Mouse (Mus musculus): ENCODE results near the gene Gm13289.
"Not testable (repeated sequence)": the region's sequence is repeated elsewhere in the genome, so short reads cannot be mapped to it uniquely, and the experiment has no call there.

Gene Gm13289

DNA sequence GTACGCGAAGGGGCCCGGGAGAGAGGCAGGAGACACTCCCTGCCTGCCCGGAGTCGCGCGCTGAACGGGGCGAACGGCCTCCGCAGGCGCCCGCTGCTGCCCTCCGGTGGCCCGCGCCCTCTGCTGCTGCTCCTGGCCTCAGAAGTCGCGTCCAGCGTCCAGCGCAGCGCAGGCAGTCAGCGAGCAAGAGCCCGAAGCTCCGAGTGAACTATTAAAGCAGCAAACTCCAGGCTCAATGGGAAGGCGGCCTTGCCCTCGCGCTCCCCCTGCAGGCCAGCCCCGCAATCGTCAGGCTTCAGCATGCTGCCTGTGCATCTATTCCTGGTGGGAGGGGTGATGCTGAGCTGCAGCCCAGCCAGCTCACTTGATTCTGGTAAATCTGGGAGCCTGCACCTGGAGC is at the start of gene Gm13289:
TSS of gene Gm13289 (plus strand) at position 301 of the 400 bp plus-strand sequence.
- not testable (repeated sequence) for DNase-seq (ENCODE audit: low spot score in 2 of 2)

DNA sequence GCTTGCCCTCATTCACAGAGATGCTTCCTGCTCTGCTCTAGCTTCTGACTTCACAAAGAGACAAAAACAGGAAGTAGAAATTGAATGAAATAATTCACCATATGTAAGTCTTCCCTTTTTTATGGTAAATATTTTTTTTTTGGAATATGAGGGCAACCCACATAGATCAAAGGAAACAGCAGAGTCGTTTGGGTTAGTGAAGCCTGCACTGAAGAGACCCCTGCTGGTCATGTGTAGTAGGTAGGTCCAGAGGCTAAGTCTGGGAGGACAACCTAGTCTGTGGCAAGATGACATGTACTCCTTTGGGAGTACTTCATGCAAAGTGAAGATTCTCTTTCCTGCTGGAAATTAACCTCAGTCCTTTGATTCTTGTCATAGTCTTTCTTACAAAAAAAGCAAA is 49.4 kb upstream of the Gm13289 start:
- DNase-seq (ENCODE audit: low spot score in 2 of 2): no peak

DNA sequence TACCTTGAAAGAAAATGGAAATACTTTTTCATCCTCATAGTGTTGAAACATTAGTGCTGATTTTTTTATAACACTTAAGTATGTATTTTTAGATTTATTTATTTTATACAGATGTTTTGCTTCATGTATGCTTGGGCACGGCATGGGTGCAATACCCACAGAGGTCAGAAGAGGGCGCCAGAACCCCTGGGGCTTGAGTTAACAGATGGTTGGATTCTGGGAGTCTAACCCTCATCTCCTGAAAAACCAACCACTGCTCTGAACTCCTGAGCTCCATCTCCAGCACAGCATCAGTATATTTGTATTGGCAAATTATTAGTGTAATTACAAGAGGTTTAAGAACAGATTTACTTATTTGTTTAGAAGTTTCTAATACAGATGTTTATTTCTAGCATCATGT is 38.2 kb upstream of the Gm13289 start:
- peak in 1 of 2 experiments; percentile 73 for DNase-seq (ENCODE audit: low spot score in 2 of 2)

DNA sequence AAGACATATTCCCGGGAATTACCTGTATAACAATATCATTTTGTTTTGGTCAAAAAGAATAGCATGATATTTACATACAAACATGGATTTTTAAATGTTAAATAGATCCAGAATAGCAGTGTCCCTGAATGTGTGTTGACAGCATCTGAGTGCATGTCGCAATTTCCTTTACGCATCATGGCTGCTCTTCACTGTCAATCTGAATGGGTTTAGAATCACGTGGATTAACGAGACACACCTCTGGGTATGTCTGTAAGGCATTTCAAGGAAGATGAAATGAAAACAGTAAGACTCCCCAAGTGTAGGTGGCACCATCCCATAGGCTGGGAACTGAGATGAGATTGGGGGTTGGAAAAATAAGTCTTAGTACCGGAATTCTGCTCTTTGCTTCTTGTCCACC is 37.7 kb upstream of the Gm13289 start:
- no peak for DNase-seq (ENCODE audit: low spot score in 2 of 2)

DNA sequence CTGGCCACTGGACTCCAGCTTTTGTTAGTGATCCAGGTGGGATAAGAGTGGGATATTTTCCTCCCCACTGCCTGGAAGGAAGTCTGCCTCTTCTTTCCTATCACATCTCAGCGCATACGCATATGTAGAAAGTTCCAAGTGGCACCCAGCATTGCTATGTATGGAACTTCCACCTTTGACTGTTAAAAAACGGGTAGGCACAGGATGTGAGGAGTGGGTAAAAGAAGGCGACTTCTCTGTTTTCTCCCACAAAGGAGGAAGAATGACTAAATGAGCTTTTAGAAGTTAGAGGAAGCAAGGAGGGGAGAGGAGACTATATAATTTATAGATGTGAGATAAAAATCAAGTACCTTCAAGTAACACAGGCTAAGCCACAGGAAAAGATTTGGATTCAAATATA is 35.3 kb upstream of the Gm13289 start:
- no peak for DNase-seq (ENCODE audit: low spot score in 2 of 2)

DNA sequence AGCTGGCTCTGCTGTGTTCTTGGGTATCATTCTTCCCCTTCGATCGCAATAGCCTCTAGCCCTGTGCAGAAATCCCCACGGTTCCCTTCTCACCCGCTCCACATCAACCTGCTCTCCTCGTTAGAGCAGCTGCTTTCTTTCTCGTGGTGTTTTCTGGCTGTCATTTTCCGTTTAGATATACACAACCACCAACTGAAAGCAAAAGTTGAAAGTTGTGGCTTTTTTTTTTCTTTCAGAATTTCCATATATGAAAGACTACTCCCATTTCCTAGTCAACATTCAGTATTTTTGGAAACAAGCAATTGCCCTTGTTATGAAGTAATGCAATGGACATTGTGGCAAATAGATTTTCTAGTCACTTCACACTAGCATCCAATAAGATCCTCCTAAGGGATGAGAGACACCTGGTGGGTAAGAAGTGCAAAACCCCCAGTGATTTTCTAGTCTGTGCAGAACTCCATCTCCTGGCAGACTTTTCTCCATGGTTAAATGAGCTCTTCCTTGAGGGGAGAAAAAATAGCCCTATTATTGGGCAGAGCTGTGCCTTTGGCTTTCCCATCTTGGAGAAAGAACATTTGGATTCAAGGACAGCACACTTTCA is 33.9 kb upstream of the Gm13289 start:
- DNase-seq (ENCODE audit: low spot score in 2 of 2): no peak

DNA sequence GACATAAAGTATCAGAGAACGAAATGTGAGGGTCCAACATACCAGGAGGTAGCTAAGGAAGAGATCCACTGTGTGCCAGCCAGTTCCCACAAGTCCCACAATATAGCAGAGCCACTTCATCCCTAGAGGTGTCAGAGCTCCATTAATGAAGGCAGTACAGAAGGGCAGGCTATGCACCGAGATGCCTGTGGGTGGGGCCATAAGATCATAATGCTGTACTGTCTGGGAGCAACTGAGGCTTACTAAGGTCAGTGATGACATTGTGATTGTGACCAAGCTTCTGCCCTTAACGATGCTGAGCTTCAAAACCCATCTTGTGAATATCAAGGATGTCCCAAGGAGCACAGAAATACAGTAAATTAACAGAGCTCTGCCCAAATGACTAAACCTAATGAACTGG is 32.5 kb upstream of the Gm13289 start:
- no peak for DNase-seq (ENCODE audit: low spot score in 2 of 2)

DNA sequence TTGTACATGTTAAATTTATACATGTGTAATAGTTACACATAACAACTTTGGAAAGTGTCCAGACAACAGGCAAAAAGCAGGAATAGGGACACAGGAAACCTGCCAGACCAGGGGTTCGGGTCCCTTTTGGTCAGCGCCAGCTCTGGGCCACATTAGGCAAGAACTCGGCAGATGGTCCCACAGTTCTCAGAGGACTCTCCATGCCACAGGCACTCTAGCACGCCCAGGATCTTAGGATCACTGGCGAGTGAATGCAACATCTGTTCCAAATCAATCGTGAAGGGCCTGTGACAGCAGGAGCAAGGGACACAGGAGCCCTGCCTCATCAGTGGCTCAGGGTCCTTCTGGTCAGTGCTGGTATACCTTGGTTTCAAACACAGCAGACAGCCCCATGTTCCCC is 26.8 kb upstream of the Gm13289 start:
- no peak for DNase-seq (ENCODE audit: low spot score in 2 of 2)

DNA sequence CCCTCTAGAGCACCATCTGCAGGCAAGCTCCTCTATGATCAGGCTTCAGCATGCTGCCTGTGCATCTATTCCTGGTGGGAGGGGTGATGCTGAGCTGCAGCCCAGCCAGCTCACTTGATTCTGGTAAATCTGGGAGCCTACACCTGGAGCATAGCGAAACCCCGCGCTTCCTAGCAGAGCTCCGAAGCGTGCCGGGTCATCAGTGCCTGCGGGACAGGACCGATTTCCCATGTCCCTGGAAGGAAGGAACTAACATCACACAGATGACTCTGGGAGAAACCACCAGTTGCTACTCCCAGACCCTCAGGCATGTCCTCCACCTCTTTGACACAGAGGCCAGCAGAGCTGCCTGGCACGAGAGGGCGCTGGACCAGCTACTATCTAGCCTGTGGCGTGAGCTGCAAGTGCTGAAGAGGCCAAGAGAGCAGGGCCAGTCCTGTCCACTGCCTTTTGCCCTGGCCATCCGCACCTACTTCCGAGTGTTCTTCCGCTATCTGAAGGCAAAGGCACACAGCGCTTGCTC is 21.8 kb upstream of the Gm13289 start, which contains the start of gene Gm13271:
TSS of gene Gm13271 (plus strand) at position 51 of the 523 bp plus-strand sequence.
- DNase-seq (ENCODE audit: low spot score in 2 of 2): peak; percentile 79 to 90

DNA sequence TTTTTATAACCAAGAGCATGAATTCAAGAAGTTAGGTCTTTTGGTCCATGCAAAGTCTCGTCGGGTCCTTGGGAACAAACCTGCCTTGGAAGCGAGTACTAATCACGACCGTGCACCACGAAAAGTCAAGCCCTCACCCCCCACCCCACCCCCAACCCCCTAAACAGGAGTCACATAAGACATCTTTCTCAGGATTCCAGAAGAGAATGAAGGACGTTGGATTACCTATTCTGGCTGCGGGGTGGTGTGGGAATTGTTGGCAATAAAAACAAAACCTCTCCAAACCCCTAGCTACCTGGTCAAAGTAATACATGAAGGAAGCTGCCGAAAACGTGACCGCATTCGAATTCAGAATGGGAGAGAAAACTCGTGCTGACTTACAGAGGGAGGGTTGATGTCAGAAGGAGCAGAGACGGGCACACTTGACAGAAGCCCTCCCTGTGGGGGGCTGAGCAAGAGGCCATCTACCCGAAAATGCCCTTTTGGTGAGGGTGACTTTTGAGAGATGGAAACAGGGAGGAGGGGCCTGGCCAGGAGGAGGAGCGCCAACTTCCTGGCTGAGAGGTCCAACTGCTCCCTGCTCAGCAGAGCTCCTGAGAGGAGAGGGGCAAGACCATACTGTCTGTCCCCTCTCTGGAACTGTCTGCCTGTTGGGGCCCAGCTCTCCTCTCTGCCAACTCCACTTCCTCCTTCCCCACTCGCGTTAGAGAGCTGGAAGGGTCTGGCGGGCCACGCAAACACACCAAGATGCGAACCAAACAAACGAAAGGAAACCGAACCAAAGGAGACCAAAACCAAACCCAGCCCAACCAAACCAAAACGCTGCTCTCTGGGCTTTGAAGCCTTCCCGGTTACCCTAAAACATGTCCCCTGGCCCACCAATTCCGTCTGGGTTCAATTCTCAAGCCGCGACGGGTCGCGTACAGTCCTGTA is 19.9 kb upstream of the Gm13289 start:
- not testable (repeated sequence) for DNase-seq (ENCODE audit: low spot score in 2 of 2)

DNA sequence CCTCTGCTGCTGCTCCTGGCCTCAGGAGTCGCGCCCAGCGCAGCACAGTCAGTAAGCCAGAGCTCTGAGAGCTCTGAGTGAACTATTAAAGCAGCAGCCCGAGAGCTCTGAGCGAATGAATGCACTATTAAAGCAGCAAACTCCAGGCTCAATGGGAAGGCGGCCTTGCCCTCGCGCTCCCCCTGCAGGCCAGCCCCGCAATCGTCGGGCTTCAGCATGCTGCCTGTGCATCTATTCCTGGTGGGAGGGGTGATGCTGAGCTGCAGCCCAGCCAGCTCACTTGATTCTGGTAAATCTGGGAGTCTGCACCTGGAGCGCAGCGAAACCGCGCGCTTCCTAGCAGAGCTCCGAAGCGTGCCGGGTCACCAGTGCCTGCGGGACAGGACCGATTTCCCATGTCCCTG is 19.1 kb upstream of the Gm13289 start:
- peak; percentile 91 to 92 for DNase-seq (ENCODE audit: low spot score in 2 of 2)

DNA sequence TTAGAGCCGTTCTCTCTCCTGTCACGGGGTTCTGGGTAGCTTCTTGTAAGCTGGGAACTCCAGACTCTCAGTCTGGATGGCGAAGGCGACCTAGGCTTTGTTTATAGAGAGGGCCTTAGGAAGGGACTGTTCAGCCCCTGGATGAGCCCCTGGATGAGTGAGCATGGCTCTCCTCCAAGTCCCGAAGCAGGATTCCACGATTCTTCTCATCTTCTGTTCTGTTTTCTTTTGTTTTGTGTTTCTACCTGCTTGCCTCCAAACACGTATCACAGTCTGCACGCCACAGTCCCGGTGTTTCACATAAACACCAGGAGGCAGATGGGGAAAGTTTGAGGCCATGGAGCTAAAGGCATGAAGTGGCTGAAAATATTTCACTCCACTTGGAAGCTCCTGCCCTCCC is 18.0 kb upstream of the Gm13289 start:
- DNase-seq (ENCODE audit: low spot score in 2 of 2): not testable (repeated sequence)

DNA sequence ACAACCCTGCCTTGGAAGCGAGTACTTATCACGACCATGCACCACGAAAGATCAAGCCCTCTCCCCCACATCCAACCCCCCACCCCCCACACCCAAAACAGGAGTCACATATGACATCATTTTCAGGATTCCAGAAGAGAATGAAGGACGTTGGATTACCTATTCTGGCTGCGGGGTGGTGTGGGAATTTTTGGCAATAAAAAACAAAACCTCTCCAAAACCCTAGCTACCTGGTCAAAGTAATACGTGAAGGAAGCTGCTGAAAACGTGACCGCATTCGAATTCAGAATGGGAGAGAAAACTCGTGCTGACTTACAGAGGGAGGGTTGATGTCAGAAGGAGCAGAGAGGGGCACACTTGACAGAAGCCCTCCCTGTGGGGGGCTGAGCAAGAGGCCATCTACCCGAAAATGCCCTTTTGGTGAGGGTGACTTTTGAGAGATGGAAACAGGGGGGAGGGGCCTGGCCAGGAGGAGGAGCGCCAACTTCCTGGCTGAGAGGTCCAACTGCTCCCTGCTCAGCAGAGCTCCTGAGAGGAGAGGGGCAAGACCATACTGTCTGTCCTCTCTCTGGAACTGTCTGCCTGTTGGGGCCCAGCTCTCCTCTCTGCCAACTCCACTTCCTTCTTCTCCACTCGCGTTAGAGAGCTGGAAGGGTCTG is 17.0 kb upstream of the Gm13289 start, which contains the start of gene Gm13283:
TSS of gene Gm13283 (plus strand) at position 510 of the 659 bp plus-strand sequence.
- peak; percentile 46 to 75 for DNase-seq (ENCODE audit: low spot score in 2 of 2)

DNA sequence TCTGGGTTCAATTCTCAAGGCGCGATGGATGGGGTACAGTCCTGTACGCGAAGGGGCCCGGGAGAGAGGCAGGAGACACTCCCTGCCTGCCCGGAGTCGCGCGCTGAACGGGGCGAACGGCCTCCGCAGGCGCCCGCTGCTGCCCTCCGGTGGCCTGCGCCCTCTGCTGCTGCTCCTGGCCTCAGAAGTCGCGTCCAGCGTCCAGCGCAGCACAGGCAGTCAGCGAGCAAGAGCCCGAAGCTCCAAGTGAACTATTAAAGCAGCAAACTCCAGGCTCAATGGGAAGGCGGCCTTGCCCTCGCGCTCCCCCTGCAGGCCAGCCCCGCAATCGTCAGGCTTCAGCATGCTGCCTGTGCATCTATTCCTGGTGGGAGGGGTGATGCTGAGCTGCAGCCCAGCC is 16.3 kb upstream of the Gm13289 start:
- peak; percentile 71 to 78 for DNase-seq (ENCODE audit: low spot score in 2 of 2)

DNA sequence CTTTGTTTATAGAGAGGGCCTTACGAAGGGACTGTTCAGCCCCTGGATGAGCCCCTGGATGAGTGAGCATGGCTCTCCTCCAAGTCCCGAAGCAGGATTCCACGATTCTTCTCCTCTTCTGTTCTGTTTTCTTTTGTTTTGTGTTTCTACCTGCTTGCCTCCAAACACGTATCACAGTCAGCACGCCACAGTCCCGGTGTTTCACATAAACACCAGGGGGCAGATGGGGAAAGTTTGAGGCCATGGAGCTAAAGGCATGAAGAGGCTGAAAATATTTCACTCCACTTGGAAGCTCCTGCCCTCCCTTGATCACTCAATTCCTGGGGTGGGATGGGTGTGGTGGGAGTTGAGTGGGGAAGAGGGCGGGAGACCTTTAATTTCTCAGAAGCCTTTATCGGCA is 14.9 kb upstream of the Gm13289 start:
- DNase-seq (ENCODE audit: low spot score in 2 of 2): peak; percentile 77 to 94

DNA sequence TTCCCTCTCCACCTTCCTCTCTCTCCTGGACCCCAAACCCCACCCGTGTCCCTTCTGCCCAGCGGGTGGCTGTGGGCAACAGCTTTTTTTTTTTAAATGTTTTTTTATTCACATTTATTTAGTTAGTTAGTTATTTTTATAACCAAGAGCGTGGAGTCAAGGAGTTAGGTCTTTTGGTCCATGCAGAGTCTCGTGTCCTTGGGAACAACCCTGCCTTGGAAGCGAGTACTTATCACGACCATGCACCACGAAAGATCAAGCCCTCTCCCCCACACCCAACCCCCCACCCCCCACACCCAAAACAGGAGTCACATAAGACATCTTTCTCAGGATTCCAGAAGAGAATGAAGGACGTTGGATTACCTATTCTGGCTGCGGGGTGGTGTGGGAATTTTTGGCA is 14.4 kb upstream of the Gm13289 start:
- peak in 1 of 2 experiments; percentile 32 for DNase-seq (ENCODE audit: low spot score in 2 of 2)

DNA sequence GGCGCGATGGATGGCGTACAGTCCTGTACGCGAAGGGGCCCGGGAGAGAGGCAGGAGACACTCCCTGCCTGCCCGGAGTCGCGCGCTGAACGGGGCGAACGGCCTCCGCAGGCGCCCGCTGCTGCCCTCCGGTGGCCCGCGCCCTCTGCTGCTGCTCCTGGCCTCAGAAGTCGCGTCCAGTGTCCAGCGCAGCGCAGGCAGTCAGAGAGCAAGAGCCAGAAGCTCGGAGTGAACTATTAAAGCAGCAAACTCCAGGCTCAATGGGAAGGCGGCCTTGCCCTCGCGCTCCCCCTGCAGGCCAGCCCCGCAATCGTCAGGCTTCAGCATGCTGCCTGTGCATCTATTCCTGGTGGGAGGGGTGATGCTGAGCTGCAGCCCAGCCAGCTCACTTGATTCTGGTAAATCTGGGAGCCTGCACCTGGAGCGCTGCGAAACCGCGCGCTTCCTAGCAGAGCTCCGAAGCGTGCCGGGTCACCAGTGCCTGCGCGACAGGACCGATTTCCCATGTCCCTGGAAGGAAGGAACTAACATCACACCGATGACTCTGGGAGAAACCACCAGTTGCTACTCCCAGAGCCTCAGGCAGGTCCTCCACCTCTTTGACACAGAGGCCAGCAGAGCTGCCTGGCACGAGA is 13.2 kb upstream of the Gm13289 start:
- peak in 1 of 2 experiments; percentile 47 for DNase-seq (ENCODE audit: low spot score in 2 of 2)

DNA sequence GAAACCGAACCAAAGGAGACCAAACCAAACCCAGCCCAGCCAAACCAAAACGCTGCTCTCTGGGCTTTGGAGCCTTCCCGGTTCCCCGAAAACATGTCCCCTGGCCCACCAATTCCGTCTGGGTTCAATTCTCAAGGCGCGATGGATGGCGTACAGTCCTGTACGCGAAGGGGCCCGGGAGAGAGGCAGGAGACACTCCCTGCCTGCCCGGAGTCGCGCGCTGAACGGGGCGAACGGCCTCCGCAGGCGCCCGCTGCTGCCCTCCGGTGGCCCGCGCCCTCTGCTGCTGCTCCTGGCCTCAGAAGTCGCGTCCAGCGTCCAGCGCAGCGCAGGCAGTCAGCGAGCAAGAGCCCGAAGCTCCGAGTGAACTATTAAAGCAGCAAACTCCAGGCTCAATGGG is 3.2 kb upstream of the Gm13289 start, which contains the start of gene Gm13290:
TSS of gene Gm13290 (plus strand) at position 301 of the 400 bp plus-strand sequence.
- DNase-seq (ENCODE audit: low spot score in 2 of 2): not testable (repeated sequence)

DNA sequence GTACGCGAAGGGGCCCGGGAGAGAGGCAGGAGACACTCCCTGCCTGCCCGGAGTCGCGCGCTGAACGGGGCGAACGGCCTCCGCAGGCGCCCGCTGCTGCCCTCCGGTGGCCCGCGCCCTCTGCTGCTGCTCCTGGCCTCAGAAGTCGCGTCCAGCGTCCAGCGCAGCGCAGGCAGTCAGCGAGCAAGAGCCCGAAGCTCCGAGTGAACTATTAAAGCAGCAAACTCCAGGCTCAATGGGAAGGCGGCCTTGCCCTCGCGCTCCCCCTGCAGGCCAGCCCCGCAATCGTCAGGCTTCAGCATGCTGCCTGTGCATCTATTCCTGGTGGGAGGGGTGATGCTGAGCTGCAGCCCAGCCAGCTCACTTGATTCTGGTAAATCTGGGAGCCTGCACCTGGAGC is 2.8 kb downstream of the Gm13289 start, which contains the start of gene Gm13272:
TSS of gene Gm13272 (plus strand) at position 301 of the 400 bp plus-strand sequence.
- DNase-seq (ENCODE audit: low spot score in 2 of 2): not testable (repeated sequence)

DNA sequence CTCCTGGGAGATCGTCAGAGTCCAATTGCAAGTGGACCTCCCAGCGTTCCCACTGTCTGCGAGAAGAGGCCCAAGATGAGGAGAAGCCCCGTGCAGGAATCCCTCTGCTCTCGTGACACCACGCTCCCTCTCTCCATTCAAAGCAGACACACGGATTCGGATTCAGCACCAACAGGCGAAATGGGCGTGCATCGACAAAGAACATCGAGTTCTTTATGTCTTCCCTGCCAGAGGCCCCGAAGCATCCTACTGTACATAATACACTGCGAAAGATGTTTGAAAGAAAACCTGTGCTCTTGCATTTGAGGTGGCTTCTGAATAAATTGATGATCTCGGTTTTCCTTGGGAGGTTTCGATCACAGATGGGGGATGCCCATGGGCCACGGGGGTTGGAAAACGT is 3.6 kb downstream of the Gm13289 start:
- not testable (repeated sequence) for DNase-seq (ENCODE audit: low spot score in 2 of 2)

DNA sequence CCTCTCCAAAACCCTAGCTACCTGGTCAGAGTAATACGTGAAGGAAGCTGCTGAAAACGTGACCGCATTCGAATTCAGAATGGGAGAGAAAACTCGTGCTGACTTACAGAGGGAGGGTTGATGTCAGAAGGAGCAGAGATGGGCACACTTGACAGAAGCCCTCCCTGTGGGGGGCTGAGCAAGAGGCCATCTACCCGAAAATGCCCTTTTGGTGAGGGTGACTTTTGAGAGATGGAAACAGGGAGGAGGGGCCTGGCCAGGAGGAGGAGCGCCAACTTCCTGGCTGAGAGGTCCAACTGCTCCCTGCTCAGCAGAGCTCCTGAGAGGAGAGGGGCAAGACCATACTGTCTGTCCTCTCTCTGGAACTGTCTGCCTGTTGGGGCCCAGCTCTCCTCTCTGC is 5.1 kb downstream of the Gm13289 start, which contains the start of gene Ifnz:
TSS of gene Ifnz (plus strand) at position 301 of the 400 bp plus-strand sequence.
- DNase-seq (ENCODE audit: low spot score in 2 of 2): not testable (repeated sequence)
